Mouse (Mus musculus) hindbrain, postnatal 0 days (tissue): ENCODE results near the gene Tor1aip2. TPM values are rescaled to one million over a fixed set of nuclear protein-coding genes. Genes with fewer than 3 reads are reported as not detected.
"Not testable (repeated sequence)": the region's sequence is repeated elsewhere in the genome, so short reads cannot be mapped to it uniquely, and the experiment has no call there.

Experiments used
- ATAC-seq: fragments of 200-750 bp; cut with Nextera tagmentation; 2 replicates; pipeline ENCODE4 v1.8.0; 2017; ENCODE audit warnings: mild to moderate bottlenecking, moderate TSS enrichment, moderate library complexity
- DNase-seq: peaks from one replicate; pipeline ENCODE4 v3.0.0-alpha.2; 2015; ENCODE audit warnings: low spot score
- H3K27ac ChIP-seq: fragments of 300-500 bp; sonication (generic); 2 replicates; pipeline ENCODE4 v1.5.1; 2014; ENCODE audit warnings: mild to moderate bottlenecking
- H3K27me3 ChIP-seq: fragments of 300-500 bp; sonication (generic); 2 replicates; pipeline ENCODE4 v1.6.1; 2014; ENCODE audit warnings: low read length, mixed read lengths; ENCODE audit not compliant: insufficient read depth
- H3K36me3 ChIP-seq: fragments of 300-500 bp; sonication (generic); 2 replicates; pipeline ENCODE4 v1.6.1; 2014; ENCODE audit warnings: low read length, mixed read lengths; ENCODE audit not compliant: insufficient read depth
- H3K4me1 ChIP-seq: fragments of 300-500 bp; sonication (generic); 2 replicates; pipeline ENCODE4 v1.6.1; 2014; ENCODE audit warnings: antibody characterized with exemption, low read length, mixed read lengths; ENCODE audit not compliant: insufficient read depth
- H3K4me2 ChIP-seq: fragments of 300-500 bp; sonication (generic); 2 replicates; pipeline ENCODE4 v1.6.1; 2014; ENCODE audit warnings: low read depth, mild to moderate bottlenecking, low read length, moderate library complexity, mixed read lengths
- H3K4me3 ChIP-seq: fragments of 300-500 bp; sonication (generic); 2 replicates; pipeline ENCODE4 v1.5.1; 2014; ENCODE audit warnings: low read length
- H3K9ac ChIP-seq: fragments of 300-500 bp; sonication (generic); replicated peaks from 2 replicates; pipeline ENCODE4 v1.6.1; 2014; ENCODE audit warnings: mild to moderate bottlenecking, low read length, moderate library complexity, mixed read lengths
- H3K9me3 ChIP-seq: fragments of 300-500 bp; sonication (generic); 2 replicates; pipeline ENCODE4 v1.6.1; 2016; ENCODE audit warnings: low read length, mixed read lengths
- CTCF ChIP-seq: IDR thresholded peaks from 2 replicates; pipeline ENCODE4 v1.5.1; 2016; ENCODE audit warnings: antibody characterized with exemption, control low read depth, low read depth
- WGBS: fragments of 180-500 bp; shearing (Covaris S2); extraction: QIAGEN DNeasy Blood & Tissue Kit; methylation state at CpG from one replicate; pipeline ENCODE4 v1.1.7; 2014; 5-methylcytosine and 5-hydroxymethylcytosine counted together
- polyA plus RNA-seq: library from polyadenylated mRNA; unstranded; fragments of >200 nt; fragmentation: Nextera tagmentation; extraction: Ambion mirVana; gene quantifications from 2 replicates; pipeline ENCODE4 v1.2.1, GENCODE M21; 2015
- total RNA-seq: library from RNA; depleted of rRNA; stranded (reverse); fragments of >200 nt; gene quantifications from 2 replicates; pipeline ENCODE4 v1.2.3, GENCODE M21; 2014

The Tor1aip2 gene
- total and polyA plus RNA-seq, 2 experiments from 2014 or later = 52.1 to 69.4 TPM

DNA sequence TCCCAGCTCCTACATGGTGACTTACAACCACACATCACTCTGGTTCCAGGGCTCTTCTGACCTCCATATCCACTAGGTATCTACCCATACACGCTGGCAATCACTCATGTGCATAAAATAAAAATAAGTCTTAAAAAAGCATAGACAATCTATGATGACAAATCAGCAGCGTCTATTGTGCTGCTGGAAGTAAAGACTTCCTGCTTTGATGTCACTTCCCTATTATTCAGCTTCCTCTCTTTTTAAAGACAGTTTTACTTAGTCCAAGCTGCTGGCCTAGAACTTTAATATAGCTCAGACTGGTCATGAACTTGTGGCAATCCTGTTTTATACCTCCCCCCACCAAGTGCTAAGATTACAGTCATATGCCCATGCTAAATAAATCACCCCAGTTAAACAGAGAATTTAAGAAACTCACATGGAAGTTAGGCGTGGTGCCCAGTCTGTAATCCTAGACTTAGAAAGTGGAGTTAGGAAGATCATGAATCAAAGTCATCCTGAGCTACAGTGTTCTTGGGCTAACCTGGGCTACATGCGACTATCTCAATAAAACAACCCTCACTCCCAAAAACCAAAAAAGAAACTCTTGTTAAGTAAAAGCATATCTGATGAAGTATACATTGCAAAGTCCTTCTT is 6.7 kb upstream of the Tor1aip2 start:
- ATAC-seq = no peak
- Histone ChIP-seq H3K27ac (no peak overlapping the region), H3K4me2 (no peak overlapping the region), H3K4me1 (no peaks in the 10 kb centered on the region), H3K27me3 (no peaks in the 10 kb centered on the region), H3K9me3 (no peaks in the 10 kb centered on the region), H3K36me3 (peaks cover 21% of the 10 kb centered on the region; the same call in 1 of the 2 replicates), H3K9ac (no peak overlapping the region), H3K4me3 (no peak overlapping the region)
- no peak for TF ChIP-seq CTCF
- DNase-seq = no peak
- WGBS = 93% methylated on average over 4 of the region's 4 CpGs

DNA sequence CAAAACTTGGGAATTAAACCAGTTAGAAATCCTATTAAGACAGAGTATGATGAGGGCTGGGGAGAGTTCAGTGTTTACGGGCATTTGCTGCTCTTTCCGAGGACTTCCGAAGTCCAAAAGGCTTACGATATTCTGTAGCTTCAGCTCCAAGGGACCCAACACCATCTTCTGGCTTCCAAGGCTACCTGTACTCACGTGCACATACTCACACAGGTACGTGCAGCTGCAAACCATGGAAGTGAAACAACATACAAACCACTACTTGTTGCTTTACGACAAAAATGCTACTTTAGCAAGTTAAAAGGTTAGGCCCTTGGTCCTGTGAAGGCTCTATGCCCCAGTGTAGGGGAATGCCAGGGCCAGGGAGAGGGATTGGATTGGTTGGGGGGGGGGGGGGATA is 1.3 kb upstream of the Tor1aip2 start:
- no peak for DNase-seq
- H3K4me1 ChIP-seq = peaks cover 4% of the 10 kb centered on the region; the same call in 1 of the 2 replicates
- H3K36me3 ChIP-seq = peaks cover 13% of the 10 kb centered on the region; the same call in 1 of the 2 replicates
- H3K27me3 ChIP-seq = no peaks in the 10 kb centered on the region
- no peak overlapping the region for H3K4me3 ChIP-seq
- no peaks in the 10 kb centered on the region for H3K9me3 ChIP-seq
- no peak overlapping the region for H3K27ac ChIP-seq
- no peak overlapping the region for H3K4me2 ChIP-seq
- 97% methylated on average over 7 of the region's 7 CpGs for WGBS
- ATAC-seq = no peak
- H3K9ac ChIP-seq = no peak overlapping the region
- TF ChIP-seq CTCF = no peak

DNA sequence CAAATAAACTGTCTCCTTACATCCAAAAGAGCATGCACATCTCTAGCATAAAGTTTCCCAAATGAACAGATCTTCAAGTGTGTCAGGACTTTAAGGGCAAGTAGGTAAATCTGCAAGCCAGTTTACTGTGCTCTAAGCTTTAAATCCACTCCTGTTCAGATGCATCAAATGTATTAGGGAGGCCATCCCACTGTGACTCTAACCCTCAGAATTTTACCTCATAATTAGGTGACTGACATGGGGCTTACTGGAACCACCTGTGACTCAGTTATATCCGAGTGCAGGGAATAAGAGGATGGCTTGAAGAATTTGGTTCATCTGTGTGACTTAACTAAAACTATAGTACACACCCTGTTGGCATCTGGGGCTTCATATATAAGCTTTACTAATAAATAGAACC is 542 bp upstream of the Tor1aip2 start:
- no peak overlapping the region for H3K27ac ChIP-seq
- H3K36me3 ChIP-seq = peaks cover 13% of the 10 kb centered on the region; the same call in 1 of the 2 replicates
- peak overlapping the region; percentile 85 for H3K4me3 ChIP-seq
- 33% methylated on average over 1 of the region's 1 CpGs for WGBS
- peak overlapping the region; percentile 89; the same call in 1 of the 2 replicates for H3K9ac ChIP-seq
- no peak for ATAC-seq
- no peaks in the 10 kb centered on the region for H3K9me3 ChIP-seq
- H3K4me1 ChIP-seq = peaks cover 4% of the 10 kb centered on the region; the same call in 1 of the 2 replicates
- no peaks in the 10 kb centered on the region for H3K27me3 ChIP-seq
- TF ChIP-seq CTCF = no peak
- H3K4me2 ChIP-seq = peak overlapping the region; percentile 70
- no peak for DNase-seq

DNA sequence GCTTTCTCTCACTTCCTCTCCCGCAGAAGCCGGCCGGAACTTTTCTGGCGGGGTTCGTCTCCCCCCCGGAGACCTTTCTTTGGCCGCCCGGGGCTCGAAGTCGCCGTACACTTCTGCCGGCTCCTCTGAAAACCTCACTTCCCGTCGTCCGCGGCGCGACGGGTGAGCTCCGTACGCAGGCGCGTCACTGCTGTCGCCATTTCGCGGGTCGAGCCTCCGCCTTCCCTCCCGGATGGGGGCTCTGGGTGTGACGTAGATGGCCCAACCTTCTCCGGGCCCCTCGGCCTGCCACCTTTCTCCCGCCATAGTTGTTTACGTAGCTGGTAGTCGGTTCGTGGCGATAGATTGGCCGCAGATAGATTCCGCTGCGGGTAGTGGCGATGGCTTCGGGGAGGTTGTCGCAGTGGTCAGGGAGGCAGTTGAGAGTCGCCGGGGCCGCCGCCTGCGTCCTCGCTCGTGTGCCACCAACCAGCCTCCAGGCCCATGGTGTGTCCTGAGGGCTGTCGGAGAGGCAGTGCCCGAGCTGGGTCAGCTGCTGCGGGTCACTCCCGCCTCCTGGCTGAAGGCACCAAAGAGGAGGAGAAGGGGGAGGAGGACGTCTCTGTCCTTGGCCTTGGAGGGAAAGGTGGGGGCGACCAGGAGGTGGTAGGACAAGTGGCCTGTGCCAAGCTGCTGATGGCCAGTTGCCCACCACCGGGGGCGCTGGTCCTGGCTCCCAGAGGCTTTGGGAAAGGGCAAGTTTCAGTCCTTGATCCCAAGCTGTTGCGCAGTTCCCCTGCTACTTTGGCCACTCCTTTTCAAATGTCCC is 931 bp downstream of the Tor1aip2 start, which contains the start of gene Tor1aip1:
Tor1aip1 (minus strand) TSS at position 551 of the 808 bp plus-strand sequence.
- Histone ChIP-seq H3K27me3 (no peaks in the 10 kb centered on the region), H3K27ac (peak within 1 kb of the TSS; percentile 100), H3K4me1 (peaks cover 4% of the 10 kb centered on the region; the same call in 1 of the 2 replicates), H3K4me2 (peak within 1 kb of the TSS; percentile 70), H3K9ac (peak within 1 kb of the TSS; percentile 89), H3K9me3 (no peaks in the 10 kb centered on the region), H3K36me3 (peaks cover 6% of the 10 kb centered on the region; the same call in 1 of the 2 replicates), H3K4me3 (peak within 1 kb of the TSS; percentile 85)
- DNase-seq (peak; percentile 99), ATAC-seq (peak; percentile 96)
- TF ChIP-seq CTCF = peak; percentile 88
- under 1% methylated on average over 59 of the region's 59 CpGs for WGBS

DNA sequence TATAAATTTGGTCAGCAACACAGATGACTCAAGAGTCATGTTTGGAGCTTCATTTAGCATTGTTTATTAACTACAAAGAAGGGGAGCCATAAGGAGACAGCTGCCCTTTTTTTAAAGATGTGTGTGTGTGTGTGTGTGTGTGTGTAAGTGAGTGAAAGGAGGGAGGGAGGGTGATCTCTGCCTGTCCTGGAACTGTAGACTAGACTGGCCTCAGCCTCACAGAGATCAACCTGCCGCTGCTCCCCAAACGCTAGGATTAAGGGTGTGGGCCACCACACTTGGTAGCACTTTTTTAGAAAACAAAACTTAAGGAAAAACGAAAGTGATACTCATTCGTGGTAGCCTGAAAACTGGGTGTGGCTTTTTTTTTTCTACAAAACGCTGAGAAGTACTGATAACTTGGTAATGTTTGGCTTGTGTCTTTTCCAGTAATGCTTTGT is 2.0 kb downstream of the Tor1aip2 start:
- DNase-seq (no peak), ATAC-seq (no peak)
- Histone ChIP-seq H3K9me3 (no peaks in the 10 kb centered on the region), H3K4me2 (peak overlapping the region; percentile 70; the same call in 1 of the 2 replicates), H3K9ac (no peak overlapping the region), H3K27me3 (no peaks in the 10 kb centered on the region), H3K4me3 (no peak overlapping the region; the same call in 1 of the 2 replicates), H3K27ac (no peak overlapping the region; the same call in 1 of the 2 replicates), H3K4me1 (peaks cover 9% of the 10 kb centered on the region), H3K36me3 (no peaks in the 10 kb centered on the region; the same call in 1 of the 2 replicates)
- no peak for TF ChIP-seq CTCF
- 69% methylated on average over 5 of the region's 5 CpGs for WGBS

DNA sequence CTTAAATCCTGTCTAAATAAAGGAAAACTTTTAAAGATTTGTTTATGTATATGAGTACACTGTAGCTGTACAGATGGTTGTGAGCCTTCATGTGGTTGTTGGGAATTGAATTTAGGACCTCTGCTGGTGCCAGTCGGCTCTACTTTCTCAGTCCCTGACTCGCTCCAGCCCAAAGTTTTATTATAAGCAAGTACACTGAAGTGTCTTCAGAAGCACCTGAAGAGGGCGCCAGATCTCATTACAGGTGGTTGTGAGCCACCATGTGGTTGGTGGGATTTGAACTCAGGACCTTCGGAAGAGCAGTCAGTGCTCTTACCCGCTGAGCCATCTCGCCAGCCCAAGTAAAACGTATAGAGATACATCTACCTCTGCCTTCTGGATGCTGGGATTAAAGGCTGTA is 4.8 kb downstream of the Tor1aip2 start:
- H3K9ac ChIP-seq, ATAC-seq, H3K9me3 ChIP-seq, H3K4me1 ChIP-seq, DNase-seq, H3K4me2 ChIP-seq, H3K36me3 ChIP-seq, H3K4me3 ChIP-seq, H3K27me3 ChIP-seq: not testable (repeated sequence)
- peak overlapping the region; percentile 26; the same call in 1 of the 2 replicates for H3K27ac ChIP-seq
- peak; percentile 23; the same call in 1 of the 2 replicates for TF ChIP-seq CTCF
- WGBS = 71% methylated on average over 7 of the region's 7 CpGs
